Mouse (Mus musculus): ENCODE measurements around the gene Trmt2b. TPM values are rescaled to one million over a fixed set of nuclear protein-coding genes. Genes with fewer than 3 reads are reported as not detected.
"Not testable (repeated sequence)": the region's sequence is repeated elsewhere in the genome, so short reads cannot be mapped to it uniquely, and the experiment has no call there.

The Trmt2b gene
- 9.3 and 11.5 TPM in 2 replicates for polyA plus RNA-seq (2012; rRNA removed)

- no peak for DNase-seq (ENCODE audit: low read depth)
Observed at GRCm38 (mm10) chrX:134276275-134277160, at the start of gene Trmt2b. Gene Trmt2b (minus strand): TSS chrX:134276984.

DNA sequence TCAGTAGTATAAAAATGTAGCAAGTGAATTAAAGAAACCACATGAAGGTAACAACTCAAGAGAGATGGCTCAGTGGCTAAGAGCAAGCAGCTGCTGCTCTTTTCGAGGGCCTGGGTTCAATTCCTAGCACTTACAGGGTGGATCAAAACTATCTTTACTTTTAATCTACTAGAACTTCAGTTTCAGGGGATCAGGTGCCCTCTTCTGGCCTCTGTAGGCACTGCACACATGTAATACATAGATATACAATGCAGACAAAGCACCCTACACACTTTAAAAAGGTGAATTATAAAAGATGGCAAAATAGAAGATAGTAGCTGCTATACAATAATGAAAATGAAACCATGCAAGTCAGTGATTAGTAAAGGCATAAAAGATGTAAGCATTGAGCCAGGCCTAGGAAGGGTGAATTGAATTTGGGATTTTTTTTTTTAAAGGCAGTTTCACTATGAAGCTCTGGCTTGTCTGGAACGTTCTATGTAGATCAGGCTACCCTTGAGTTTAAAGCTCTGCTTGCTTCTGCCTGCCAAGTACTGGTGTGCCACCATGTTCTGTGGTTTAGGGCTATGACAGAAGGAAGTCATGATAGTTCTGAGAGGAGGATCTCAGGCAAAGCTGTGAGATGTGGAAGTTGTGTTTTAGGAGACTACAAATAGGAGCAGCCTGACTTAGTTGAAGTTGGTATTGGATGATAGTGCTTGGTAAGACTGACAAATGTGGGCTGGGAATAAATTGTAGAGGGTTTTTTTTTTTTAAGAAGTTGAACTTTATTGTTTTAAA lies 42.6 kb upstream of the Trmt2b start:
- no peak for DNase-seq (ENCODE audit: low read depth)

DNA sequence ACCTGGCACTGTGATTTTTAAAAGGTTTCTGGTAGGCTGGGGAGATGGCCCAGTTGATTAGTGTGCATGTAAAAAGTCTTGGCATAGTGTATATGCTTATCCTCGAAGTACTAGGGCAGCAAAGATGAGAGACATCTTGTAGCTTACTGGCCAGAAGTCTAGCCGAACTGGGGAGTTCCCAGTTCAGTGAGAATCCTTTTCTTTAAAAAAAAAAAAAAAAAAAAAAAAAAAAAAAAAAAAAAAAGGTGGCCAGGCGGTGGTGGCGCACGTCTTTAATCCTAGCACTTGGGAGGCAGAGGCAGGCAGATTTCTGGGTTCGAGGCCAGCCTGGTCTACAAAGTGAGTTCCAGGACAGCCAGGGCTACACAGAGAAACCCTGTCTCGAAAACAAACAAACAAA lies 34.4 kb upstream of the Trmt2b start:
- DNase-seq (ENCODE audit: low read depth), result not testable (repeated sequence)

DNA sequence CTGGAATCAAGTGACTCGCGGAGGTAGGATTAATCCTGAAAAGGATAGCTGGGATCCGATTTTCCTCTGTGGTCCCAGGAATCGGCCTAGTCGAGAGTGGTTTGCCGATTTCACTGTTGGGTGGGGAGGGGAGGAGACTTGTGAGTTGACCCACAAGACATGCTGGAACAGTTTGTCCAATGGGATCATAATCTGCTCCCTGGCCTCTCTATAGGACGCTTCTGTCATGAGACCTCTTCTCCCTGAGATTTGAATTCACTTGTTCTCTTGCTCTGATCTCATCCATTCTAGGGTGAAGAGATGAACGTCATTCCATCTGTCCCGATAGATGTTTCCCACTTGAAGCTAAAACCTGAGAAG lies 31.5 kb upstream of the Trmt2b start:
- no peak for DNase-seq (ENCODE audit: low read depth)

DNA sequence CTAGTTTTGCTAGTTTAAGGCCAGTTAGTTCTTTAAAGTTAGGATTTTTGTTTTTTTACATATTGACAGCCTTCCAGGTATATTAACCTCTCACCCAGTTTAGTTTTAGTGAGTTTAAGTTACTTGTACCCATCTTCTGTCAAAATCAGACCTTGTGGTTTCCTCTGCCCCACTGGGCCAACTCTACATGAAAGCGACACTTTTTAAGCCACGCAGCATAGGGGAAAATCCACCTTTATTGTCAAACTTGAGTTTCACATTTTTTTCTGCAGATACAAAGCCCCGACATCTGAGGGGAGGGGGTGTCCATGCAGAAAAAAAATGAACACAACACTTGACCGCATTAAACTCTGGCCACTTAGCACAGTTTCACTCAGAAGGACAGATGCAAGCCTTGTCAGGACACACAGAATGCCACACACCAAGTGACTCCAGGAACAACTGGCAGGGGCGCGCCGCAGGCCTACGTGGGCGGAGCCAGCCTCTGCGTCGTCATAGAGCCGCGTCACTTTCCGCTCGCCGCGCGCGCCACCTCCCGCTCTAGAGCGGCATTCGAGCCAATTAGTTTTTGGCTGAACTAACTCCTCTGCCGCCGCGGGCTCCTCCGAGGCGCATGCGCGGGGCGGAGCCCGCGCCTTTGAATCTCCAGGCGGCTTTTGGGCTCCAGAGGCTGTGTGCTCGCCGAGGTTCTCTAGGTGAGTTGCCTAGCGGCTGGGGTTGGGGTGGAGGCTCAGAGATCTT lies 30.9 kb upstream of the Trmt2b start, which contains the start of gene Cenpi:
Gene Cenpi (plus strand): TSS at position 551 of the 741 bp plus-strand sequence.
- DNase-seq (ENCODE audit: low read depth), result no peak

DNA sequence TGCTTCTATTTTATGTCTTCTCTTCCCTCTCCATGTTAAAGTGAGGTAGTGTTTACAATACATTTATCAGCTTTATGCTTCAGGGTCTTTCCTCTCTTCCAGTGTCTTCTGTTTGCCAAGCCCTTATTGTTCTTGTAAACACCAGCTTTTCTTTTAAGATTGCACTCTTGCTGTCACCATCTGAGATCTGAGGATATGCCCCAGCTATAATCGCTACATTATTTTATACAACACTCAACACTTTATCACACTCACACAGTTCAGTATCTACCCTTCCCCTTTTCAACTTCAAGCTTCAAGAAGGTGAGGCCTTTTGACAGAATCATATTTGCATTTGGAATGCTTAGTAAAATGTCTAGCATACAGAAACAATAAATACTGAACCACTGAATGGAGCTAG lies 26.5 kb upstream of the Trmt2b start:
- no peak for DNase-seq (ENCODE audit: low read depth)

DNA sequence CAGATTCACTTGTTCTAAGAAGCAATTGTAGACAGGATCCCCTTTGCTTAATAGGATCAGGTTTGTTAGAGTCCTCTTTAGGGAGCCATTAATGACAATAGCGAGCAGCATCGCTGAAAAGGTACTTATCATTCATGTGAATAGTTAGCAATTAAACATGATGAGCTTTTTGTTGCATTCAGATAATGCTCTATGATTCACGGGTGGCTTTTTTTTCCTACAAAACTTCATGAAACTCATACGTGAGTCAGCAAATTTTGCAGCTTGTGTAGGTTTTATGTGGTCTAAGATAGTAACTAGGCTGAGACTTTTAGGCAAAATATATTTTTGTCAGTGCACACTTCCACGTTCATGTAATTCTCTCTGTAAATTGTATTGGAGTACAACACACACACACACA lies 23.4 kb upstream of the Trmt2b start:
- no peak for DNase-seq (ENCODE audit: low read depth)

GRCm38 (mm10) chrX:134297195-134297594 lies 20.4 kb upstream of the Trmt2b start:
- no peak for DNase-seq (ENCODE audit: low read depth)

- DNase-seq (ENCODE audit: low read depth), result no peak
Observed at GRCm38 (mm10) chrX:134296737-134297136, 20.0 kb upstream of the Trmt2b start.

- DNase-seq (ENCODE audit: low read depth), result no peak
Observed at GRCm38 (mm10) chrX:134296301-134296700, 19.5 kb upstream of the Trmt2b start.

- DNase-seq (ENCODE audit: low read depth), result no peak
Observed at GRCm38 (mm10) chrX:134287305-134287704, 10.5 kb upstream of the Trmt2b start.

DNA sequence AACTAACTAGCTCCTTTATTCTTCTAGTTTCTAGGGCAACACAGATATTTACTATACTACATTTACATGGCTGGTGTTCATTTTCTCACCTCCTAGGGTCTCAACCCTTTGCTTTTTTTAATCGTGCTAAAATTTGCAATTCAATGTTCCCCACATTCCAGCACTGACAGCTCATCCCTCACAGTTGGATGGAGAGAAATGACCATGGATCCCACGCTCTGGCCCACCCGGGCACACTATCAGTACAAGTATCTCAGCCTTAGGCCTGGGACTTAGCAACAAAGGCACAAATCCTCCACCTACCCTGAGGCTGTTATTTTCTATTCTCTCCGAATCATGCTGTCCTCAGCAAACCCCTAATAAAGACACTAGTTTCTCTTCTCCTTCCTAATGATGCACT lies 9.0 kb upstream of the Trmt2b start:
- no peak for DNase-seq (ENCODE audit: low read depth)

- no peak for DNase-seq (ENCODE audit: low read depth)
Observed at GRCm38 (mm10) chrX:134285102-134285501, 8.3 kb upstream of the Trmt2b start.

DNA sequence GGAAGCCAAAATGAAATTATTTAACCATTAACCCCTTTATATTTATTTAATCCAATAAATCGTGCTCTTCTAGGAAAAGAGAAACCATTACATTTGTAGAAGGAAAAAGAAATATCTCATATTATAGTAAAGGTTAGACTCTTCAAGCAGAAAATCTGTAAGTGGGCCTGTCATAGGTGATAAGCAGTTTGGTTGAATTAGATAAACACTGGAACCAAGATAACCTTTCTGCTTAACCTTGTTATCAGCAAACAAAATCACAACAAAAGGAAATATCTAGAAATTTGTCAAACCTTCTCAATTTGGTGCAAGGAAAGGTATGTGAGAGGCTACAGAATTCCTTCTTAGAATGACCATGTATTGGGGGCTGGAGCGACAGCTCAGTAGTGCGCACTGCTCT lies 3.7 kb upstream of the Trmt2b start:
- DNase-seq (ENCODE audit: low read depth), result no peak

DNA sequence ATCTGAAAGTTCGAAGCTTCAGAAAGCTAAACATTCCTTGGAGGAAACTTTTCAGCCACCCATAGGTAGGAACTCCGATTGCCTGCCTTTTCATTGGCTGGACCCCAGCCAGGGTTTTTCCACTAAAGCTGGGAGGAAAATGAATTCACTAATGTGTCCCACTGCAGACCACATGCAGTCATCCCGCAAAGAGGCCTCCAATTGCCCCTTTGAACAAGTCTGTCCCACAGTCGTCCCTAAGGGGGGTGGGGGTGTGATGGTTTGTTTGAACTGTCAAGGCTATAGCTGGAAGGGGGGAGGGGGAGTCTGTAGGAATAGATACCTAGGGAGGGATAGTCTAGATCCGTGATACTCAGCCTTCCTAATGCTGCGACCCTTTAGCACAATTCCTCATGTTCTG lies 1.1 kb downstream of the Trmt2b start:
- no peak for DNase-seq (ENCODE audit: low read depth)

- no peak for DNase-seq (ENCODE audit: low read depth)
Observed at GRCm38 (mm10) chrX:134262129-134262528, 14.7 kb downstream of the Trmt2b start.

- DNase-seq (ENCODE audit: low read depth), result no peak
Observed at GRCm38 (mm10) chrX:134261191-134261590, 15.6 kb downstream of the Trmt2b start.

- DNase-seq (ENCODE audit: low read depth), result no peak
Observed at GRCm38 (mm10) chrX:134248202-134248601, 28.6 kb downstream of the Trmt2b start.

GRCm38 (mm10) chrX:134245946-134246345 lies 30.8 kb downstream of the Trmt2b start:
- DNase-seq (ENCODE audit: low read depth), result no peak

- DNase-seq (ENCODE audit: low read depth), result no peak
Observed at GRCm38 (mm10) chrX:134238266-134238665, 38.5 kb downstream of the Trmt2b start.

- DNase-seq (ENCODE audit: low read depth), result no peak
Observed at GRCm38 (mm10) chrX:134233048-134233447, 43.7 kb downstream of the Trmt2b start.

DNA sequence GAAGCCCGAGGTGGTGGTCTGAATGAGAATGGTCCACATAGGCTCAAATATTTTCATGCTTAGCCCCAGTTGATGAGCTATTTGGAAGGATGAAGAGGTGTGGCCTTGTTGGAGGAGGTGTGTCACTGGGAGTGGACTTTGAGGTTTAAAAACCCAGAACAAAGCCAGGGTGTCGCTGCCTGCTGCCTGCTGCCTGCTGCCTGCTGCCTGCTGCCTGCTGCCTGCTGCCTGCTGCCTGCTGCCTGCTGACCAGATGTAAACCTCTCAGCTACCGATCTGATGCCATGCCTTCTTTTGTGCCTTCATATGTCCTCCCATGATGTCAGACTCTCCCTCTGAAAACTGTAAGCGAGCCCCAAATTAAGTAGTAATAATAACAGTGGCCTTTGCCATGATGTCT lies 54.9 kb downstream of the Trmt2b start, which contains the start of gene Nox1:
Gene Nox1 (minus strand): TSS at position 101 of the 400 bp plus-strand sequence.
- no peak for DNase-seq (ENCODE audit: low read depth)
